ENCODE assay signal across 12 mouse cellular contexts in the genomic region with DNA sequence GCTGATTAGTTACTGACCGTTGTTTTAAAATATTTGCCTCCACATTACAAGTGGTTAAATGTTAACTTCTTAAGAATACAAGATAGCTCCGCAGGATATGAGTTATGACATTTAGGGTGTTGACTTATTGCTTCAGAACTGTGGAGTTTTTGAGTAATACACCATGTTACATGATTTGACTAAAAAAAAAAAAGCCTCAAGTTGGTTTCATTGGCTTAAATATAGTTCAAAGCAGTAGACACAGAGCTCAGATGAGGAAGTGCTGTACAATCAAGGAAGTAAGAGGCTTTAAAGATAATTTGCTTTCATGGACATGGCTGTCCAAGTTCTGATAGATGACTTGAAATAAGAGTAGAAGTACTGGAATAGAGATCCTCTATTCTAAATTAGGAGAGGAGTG. TPM values are rescaled to one million over a fixed set of nuclear protein-coding genes. Genes with fewer than 3 reads are reported as not detected.
DNase-seq lines count a peak whose midpoint lies in the region; ATAC-seq and TF ChIP-seq lines count a peak whose summit lies in the region.
"Had no signal": no experiment of that assay in that cellular context is flagged by ENCODE, and none has a peak within 500 bp of the region (broad histone marks: within the 10 kb centered on the region; RNA-seq: fewer than 3 reads in every experiment).

No protein-coding gene starts in this region.

- dilution Hi-C loops in CH12.LX (cut with MboI; ENCODE audit: extremely low pct_ligation_motif_present, extremely low pct_unique_long_range_greater_than_20kb, low sequenced_read_pairs): no loop called here

- no peak for ATAC-seq in kidney, embryonic 15.5 days (replicated peaks; ENCODE audit: low FRiP score)
- ATAC-seq in forebrain, embryonic 16.5 days: no peak

- H3K4me3 ChIP-seq in kidney, embryonic 15.5 days (replicated peaks): no peak overlapping the region
- no peak overlapping the region for H3K4me3 ChIP-seq in kidney, adult 2 months (ENCODE audit: insufficient read depth, low read depth, low read length)
- H3K4me3 ChIP-seq in CH12.LX (replicated peaks in 1 of 3; ENCODE audit: low read depth in 2 of 3, low read length in 2 of 3, poor library complexity in 1 of 3): peak overlapping the region; percentile 56 to 82 (median 62)
- peak overlapping the region; percentile 93 for H3K4me3 ChIP-seq in megakaryocyte, embryonic 14.5 days (replicated peaks)
- H3K4me3 ChIP-seq in forebrain, embryonic 16.5 days (replicated peaks; ENCODE audit: low read length): no peak overlapping the region
- H3K4me3 ChIP-seq: embryonic facial prominence, embryonic 13.5 days; left cerebral cortex, adult 2 months had no signal

- DNase-seq in kidney, adult 2 months: no peak
- DNase-seq in CH12.LX (ENCODE audit: extremely low read depth): peak; percentile 70
- DNase-seq in induced T-regulatory cell, adult 2 months (ENCODE audit: low read depth): peak; percentile 61
- DNase-seq in gastrocnemius, postnatal 10 days: no peak
- no peak for DNase-seq in right cerebral cortex, postnatal 25 days
- DNase-seq: cerebellum, adult 9-10 months; lung, postnatal 14 days had no signal

- H3K27ac ChIP-seq in kidney, embryonic 15.5 days: peak overlapping the region; percentile 1; the same call in 1 of the 2 replicates
- H3K27ac ChIP-seq in kidney, adult 2 months (ENCODE audit: insufficient read depth, low read depth, low read length): no peak overlapping the region
- H3K27ac ChIP-seq in CH12.LX (ENCODE audit: insufficient read depth, low read depth): peak overlapping the region; percentile 91
- no peak overlapping the region for H3K27ac ChIP-seq in forebrain, embryonic 16.5 days (ENCODE audit: low read length)
- H3K27ac ChIP-seq: embryonic facial prominence, embryonic 13.5 days; left cerebral cortex, adult 2 months had no signal

- no peaks in the 10 kb centered on the region for H3K9me3 ChIP-seq in kidney, embryonic 15.5 days (replicated peaks)
- peaks cover 3% of the 10 kb centered on the region for H3K9me3 ChIP-seq in CH12.LX (replicated peaks; ENCODE audit: low read length)
- H3K9me3 ChIP-seq in megakaryocyte, embryonic 14.5 days: no peaks in the 10 kb centered on the region
- H3K9me3 ChIP-seq in forebrain, embryonic 16.5 days (ENCODE audit: control insufficient read depth, low read length): no peaks in the 10 kb centered on the region
- H3K9me3 ChIP-seq: embryonic facial prominence, embryonic 13.5 days had no signal

- TF ChIP-seq CTCF in kidney, adult 2 months (conservative IDR thresholded peaks at IDR 0.05; ENCODE audit: insufficient read depth, insufficient read length, low read depth, low read length): no peak
- TF ChIP-seq CTCF in CH12.LX (conservative IDR thresholded peaks at IDR 0.05 in 1 of 2, IDR thresholded peaks at IDR 0.05 in 1 of 2; ENCODE audit: low read depth in 2 of 2, low read length in 2 of 2): no peak

- WGBS in kidney, embryonic 15.5 days: 63% methylated on average over 2 of the region's 2 CpGs
- WGBS in kidney, adult 2 months: 13% methylated on average over 2 of the region's 2 CpGs
- WGBS in forebrain, embryonic 16.5 days: 98% methylated on average over 2 of the region's 2 CpGs

- no peaks in the 10 kb centered on the region for H3K27me3 ChIP-seq in kidney, embryonic 15.5 days
- H3K27me3 ChIP-seq in kidney, adult 2 months (replicated peaks; ENCODE audit: control insufficient read depth, insufficient read depth, low read length): no peaks in the 10 kb centered on the region; the same call in 1 of the 2 replicates
- no peaks in the 10 kb centered on the region for H3K27me3 ChIP-seq in CH12.LX (replicated peaks)
- no peaks in the 10 kb centered on the region for H3K27me3 ChIP-seq in megakaryocyte, embryonic 14.5 days (replicated peaks)
- H3K27me3 ChIP-seq in forebrain, embryonic 16.5 days (replicated peaks; ENCODE audit: control insufficient read depth, insufficient read depth, low read length): no peaks in the 10 kb centered on the region
- H3K27me3 ChIP-seq: embryonic facial prominence, embryonic 13.5 days had no signal

- 0 out of 2 replicates have a peak, but pooled peaks cover 3% of the 10 kb centered on the region for H3K36me3 ChIP-seq in kidney, embryonic 15.5 days
- H3K36me3 ChIP-seq in kidney, adult 2 months (ENCODE audit: control insufficient read depth, insufficient read depth, low read length): no peaks in the 10 kb centered on the region
- H3K36me3 ChIP-seq in CH12.LX (replicated peaks in 1 of 2; ENCODE audit: control insufficient read depth in 1 of 2, insufficient read depth in 1 of 2, low read length in 1 of 2): peaks cover 3 to 10% of the 10 kb centered on the region in 2 experiments
- H3K36me3 ChIP-seq in megakaryocyte, embryonic 14.5 days (replicated peaks; ENCODE audit: low read length): peaks cover 55% of the 10 kb centered on the region
- no peaks in the 10 kb centered on the region for H3K36me3 ChIP-seq in forebrain, embryonic 16.5 days (ENCODE audit: control insufficient read depth, insufficient read depth)

- H3K79me2 ChIP-seq in CH12.LX (replicated peaks; ENCODE audit: control insufficient read depth, extremely low read depth, insufficient read depth, poor library complexity, severe bottlenecking): peaks cover 39% of the 10 kb centered on the region

- no peak overlapping the region for H3K9ac ChIP-seq in kidney, embryonic 15.5 days
- peak overlapping the region; percentile 94 for H3K9ac ChIP-seq in CH12.LX (ENCODE audit: insufficient read depth, low read depth)
- H3K9ac ChIP-seq in forebrain, embryonic 16.5 days (replicated peaks; ENCODE audit: low read depth, low read length): no peak overlapping the region
- H3K9ac ChIP-seq: embryonic facial prominence, embryonic 13.5 days had no signal

- TF ChIP-seq POLR2A in kidney, adult 2 months (IDR thresholded peaks at IDR 0.05; ENCODE audit: low read depth, low read length): no peak
- peak; percentile 36; the same call in 1 of the 2 replicates for TF ChIP-seq POLR2A in CH12.LX (IDR thresholded peaks at IDR 0.05; ENCODE audit: low read depth, low read length)

- no peak overlapping the region for H3K4me2 ChIP-seq in kidney, embryonic 15.5 days
- H3K4me2 ChIP-seq in CH12.LX (ENCODE audit: insufficient read depth, low read depth, poor library complexity, severe bottlenecking): peak overlapping the region; percentile 99
- H3K4me2 ChIP-seq in forebrain, embryonic 16.5 days (ENCODE audit: low read length): no peak overlapping the region
- H3K4me2 ChIP-seq: embryonic facial prominence, embryonic 13.5 days had no signal

- peaks cover 18% of the 10 kb centered on the region for H3K4me1 ChIP-seq in kidney, embryonic 15.5 days
- H3K4me1 ChIP-seq in kidney, adult 2 months (ENCODE audit: control insufficient read depth, insufficient read depth, low read length): peaks cover 4% of the 10 kb centered on the region; the same call in 1 of the 2 replicates
- H3K4me1 ChIP-seq in CH12.LX (ENCODE audit: control insufficient read depth in 1 of 2, insufficient read depth in 2 of 2): peaks cover 7 to 64% of the 10 kb centered on the region in 2 experiments
- H3K4me1 ChIP-seq in megakaryocyte, embryonic 14.5 days: peaks cover 74% of the 10 kb centered on the region
- H3K4me1 ChIP-seq in forebrain, embryonic 16.5 days (replicated peaks; ENCODE audit: control insufficient read depth, insufficient read depth, low read length): peaks cover 6% of the 10 kb centered on the region
- H3K4me1 ChIP-seq: embryonic facial prominence, embryonic 13.5 days had no signal

- no peak for TF ChIP-seq RAD21 in CH12.LX (IDR thresholded peaks at IDR 0.05; ENCODE audit: low read depth, low read length)

- in situ Hi-C loops in CH12.LX (cut with MboI; ENCODE audit: low pct_ligation_motif_present, low pct_unique_long_range_greater_than_20kb, low sequenced_read_pairs): no loop called here

- TF ChIP-seq EP300 in CH12.LX (IDR thresholded peaks at IDR 0.05; ENCODE audit: low read length): peak; percentile 63; the same call in 1 of the 2 replicates

TF ChIP-seq in CH12.LX, 34 proteins besides CTCF, POLR2A, EP300 and RAD21 (continues in another document):
- TF ChIP-seq ZNF384 (IDR thresholded peaks at IDR 0.05; ENCODE audit: low read depth, low read length) (peak; percentile 96), KAT2A (IDR thresholded peaks at IDR 0.05; ENCODE audit: insufficient replicate concordance, low read length) (no peak), MAX (IDR thresholded peaks at IDR 0.05; ENCODE audit: low read length) (no peak), RCOR1 (conservative IDR thresholded peaks at IDR 0.05; ENCODE audit: low read depth, low read length) (no peak), ZMIZ1 (IDR thresholded peaks at IDR 0.05; ENCODE audit: low read depth, low read length) (no peak), HCFC1 (IDR thresholded peaks at IDR 0.05; ENCODE audit: low read depth, low read length) (no peak; the same call in 1 of the 2 replicates), NELFE (IDR thresholded peaks at IDR 0.05; ENCODE audit: low read depth, low read length) (0 out of 2 replicates have a peak, but pooled peaks have one; percentile 22), BHLHE40 (IDR thresholded peaks at IDR 0.05; ENCODE audit: low read depth, low read length) (0 out of 2 replicates have a peak, but pooled peaks have one; percentile 7), E2F4 (IDR thresholded peaks at IDR 0.05; ENCODE audit: insufficient replicate concordance, low read depth, low read length) (no peak), JUN (IDR thresholded peaks at IDR 0.05; ENCODE audit: insufficient read depth, low read depth, low read length) (peak; percentile 44; the same call in 1 of the 2 replicates), ZC3H11A (IDR thresholded peaks at IDR 0.05; ENCODE audit: low read depth, low read length) (no peak), MAFK (IDR thresholded peaks at IDR 0.05; ENCODE audit: insufficient replicate concordance, low read length) (no peak), JUND (conservative IDR thresholded peaks at IDR 0.05; ENCODE audit: low read depth, low read length) (peak; percentile 71), CHD1 (IDR thresholded peaks at IDR 0.05; ENCODE audit: low read depth, low read length) (no peak; the same call in 1 of the 2 replicates), IRF4 (IDR thresholded peaks at IDR 0.05; ENCODE audit: low read depth, low read length) (peak; percentile 65), MAZ (IDR thresholded peaks at IDR 0.05; ENCODE audit: low read depth, low read length) (no peak), SIN3A (IDR thresholded peaks at IDR 0.05; ENCODE audit: low read length) (peak; percentile 83; the same call in 1 of the 2 replicates)

RNA-seq across cellular contexts. Expression of gene Lims1, which starts 28.4 kb away (rescaled TPM):
- polyA plus RNA-seq in kidney, embryonic 15.5 days (2015; fragmentation: Nextera tagmentation; extraction: Ambion mirVana): 149 and 157 TPM in 2 replicates
- polyA plus RNA-seq in kidney, adult 2 months (2012; rRNA removed): 14.5 and 16.1 TPM in 2 replicates
- total RNA-seq in CH12.LX (2012; rRNA removed) (37.0 and 40.7 TPM in 2 replicates), CH12.LX (2014; rRNA removed) (74.7 and 85.6 TPM in 2 replicates)
- 34.7 and 40.4 TPM in 2 replicates for polyA plus RNA-seq in CH12.LX (2012; ENCODE audit: insufficient read length, low read depth)
- polyA plus RNA-seq in megakaryocyte, embryonic 14.5 days (2012; ENCODE audit: insufficient read depth, low replicate concordance): 2.9 and 6.5 TPM in 2 replicates
- 64.2 and 73.6 TPM in 2 replicates for polyA plus RNA-seq in forebrain, embryonic 16.5 days (2015; fragmentation: Nextera tagmentation; extraction: Ambion mirVana)
- total RNA-seq in gastrocnemius, postnatal 10 days (2021): 10 to 100 TPM; 79.4 to 94.4 TPM

Comparison
In these comparisons a context has a peak if more than half of its experiments do, and no peak if none do; other contexts are left out.
1. H3K27ac ChIP-seq: peak in kidney, embryonic 15.5 days (single experiment) and CH12.LX (single experiment); none in kidney, adult 2 months (single experiment) and forebrain, embryonic 16.5 days (single experiment).
2. H3K4me3 ChIP-seq: peak in CH12.LX (3 of 3) and megakaryocyte, embryonic 14.5 days (single experiment); none in kidney, embryonic 15.5 days (single experiment), kidney, adult 2 months (single experiment) and forebrain, embryonic 16.5 days (single experiment).
3. DNase-seq: peak in CH12.LX (single experiment) and induced T-regulatory cell, adult 2 months (single experiment); none in kidney, adult 2 months (single experiment), gastrocnemius, postnatal 10 days (single experiment) and right cerebral cortex, postnatal 25 days (single experiment).